Mouse (Mus musculus): ENCODE measurements around the gene Cdk14. TPM values are rescaled to one million over a fixed set of nuclear protein-coding genes. Genes with fewer than 3 reads are reported as not detected.

Gene Cdk14
- polyA plus RNA-seq, 1 experiment: 10.1 TPM

- Histone ChIP-seq H3K27ac (replicated peaks; ENCODE audit: low read depth, low read length) (no peak overlapping the region), H3K4me1 (ENCODE audit: control insufficient read depth, insufficient read depth, insufficient read length, low read length) (peaks cover 7% of the 10 kb centered on the region), H3K4me3 (ENCODE audit: insufficient read depth, low read depth, low read length) (no peak overlapping the region)
Measured at GRCm38 (mm10) chr5:5176052-5176451, 244.1 kb downstream of the Cdk14 start.

DNA sequence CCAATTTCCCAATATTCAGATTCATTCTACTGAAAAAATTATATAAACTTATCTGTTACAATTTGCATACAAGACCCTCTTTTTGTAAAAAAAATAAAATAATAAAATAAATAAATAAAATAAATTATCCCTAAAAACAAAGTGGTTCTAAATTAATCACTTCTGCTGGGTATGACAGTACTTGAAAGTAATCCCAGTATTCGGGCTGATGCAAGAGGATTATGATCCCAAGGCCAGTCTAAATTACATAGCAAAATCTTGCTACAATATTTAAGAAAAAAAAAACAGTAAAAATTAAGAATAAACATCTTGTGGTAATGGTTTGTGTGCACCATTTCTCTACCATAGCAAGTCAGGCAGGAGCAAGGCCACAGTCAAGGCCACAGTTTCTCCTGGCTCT is 244.5 kb downstream of the Cdk14 start:
- Histone ChIP-seq H3K4me3 (ENCODE audit: insufficient read depth, low read depth, low read length) (no peak overlapping the region), H3K27ac (replicated peaks; ENCODE audit: low read depth, low read length) (no peak overlapping the region), H3K4me1 (ENCODE audit: control insufficient read depth, insufficient read depth, insufficient read length, low read length) (peaks cover 5% of the 10 kb centered on the region)

GRCm38 (mm10) chr5:5175090-5175489 is 245.0 kb downstream of the Cdk14 start:
- H3K4me1 ChIP-seq (ENCODE audit: control insufficient read depth, insufficient read depth, insufficient read length, low read length): peaks cover 3% of the 10 kb centered on the region
- no peak overlapping the region for H3K4me3 ChIP-seq (ENCODE audit: insufficient read depth, low read depth, low read length)
- no peak overlapping the region for H3K27ac ChIP-seq (replicated peaks; ENCODE audit: low read depth, low read length)

GRCm38 (mm10) chr5:5166086-5166485 is 254.0 kb downstream of the Cdk14 start:
- H3K4me3 ChIP-seq (ENCODE audit: insufficient read depth, low read depth, low read length): no peak overlapping the region
- H3K4me1 ChIP-seq (ENCODE audit: control insufficient read depth, insufficient read depth, insufficient read length, low read length): no peaks in the 10 kb centered on the region
- no peak overlapping the region for H3K27ac ChIP-seq (replicated peaks; ENCODE audit: low read depth, low read length)

GRCm38 (mm10) chr5:5164326-5164725 is 255.8 kb downstream of the Cdk14 start:
- Histone ChIP-seq H3K4me1 (ENCODE audit: control insufficient read depth, insufficient read depth, insufficient read length, low read length) (no peaks in the 10 kb centered on the region), H3K27ac (replicated peaks; ENCODE audit: low read depth, low read length) (no peak overlapping the region), H3K4me3 (ENCODE audit: insufficient read depth, low read depth, low read length) (no peak overlapping the region)

GRCm38 (mm10) chr5:5163823-5164222 is 256.3 kb downstream of the Cdk14 start:
- Histone ChIP-seq H3K27ac (replicated peaks; ENCODE audit: low read depth, low read length) (no peak overlapping the region), H3K4me3 (ENCODE audit: insufficient read depth, low read depth, low read length) (no peak overlapping the region)

DNA sequence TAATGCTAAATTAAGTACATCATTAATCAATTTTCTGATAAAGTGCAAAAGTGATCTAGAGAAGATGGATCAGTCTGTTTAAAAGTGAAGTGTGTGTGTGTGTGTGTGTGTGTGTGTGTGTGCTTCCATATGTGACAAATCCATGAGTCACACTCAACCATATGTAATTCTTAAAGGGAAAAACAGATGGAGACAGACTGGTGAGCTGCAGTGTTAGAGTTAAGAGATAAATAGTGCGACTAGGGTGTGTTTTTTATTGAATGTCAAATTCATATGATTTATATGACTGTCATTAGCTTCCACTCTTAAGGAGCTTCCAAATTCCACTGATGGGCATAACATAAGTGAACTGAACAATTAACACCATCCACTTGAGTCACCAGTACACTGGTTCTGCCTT is 260.6 kb downstream of the Cdk14 start:
- H3K4me3 ChIP-seq (ENCODE audit: insufficient read depth, low read depth, low read length): no peak overlapping the region
- no peak overlapping the region for H3K27ac ChIP-seq (replicated peaks; ENCODE audit: low read depth, low read length)
- no peaks in the 10 kb centered on the region for H3K4me1 ChIP-seq (ENCODE audit: control insufficient read depth, insufficient read depth, insufficient read length, low read length)

More at GRCm38 (mm10) chr5:5163823-5164222, 256.3 kb downstream of the Cdk14 start:
- H3K4me1 ChIP-seq (ENCODE audit: control insufficient read depth, insufficient read depth, insufficient read length, low read length): no peaks in the 10 kb centered on the region

GRCm38 (mm10) chr5:5139855-5140254 is 280.3 kb downstream of the Cdk14 start:
- no peak overlapping the region for H3K27ac ChIP-seq (replicated peaks; ENCODE audit: low read depth, low read length)
- no peaks in the 10 kb centered on the region for H3K4me1 ChIP-seq (ENCODE audit: control insufficient read depth, insufficient read depth, insufficient read length, low read length)

DNA sequence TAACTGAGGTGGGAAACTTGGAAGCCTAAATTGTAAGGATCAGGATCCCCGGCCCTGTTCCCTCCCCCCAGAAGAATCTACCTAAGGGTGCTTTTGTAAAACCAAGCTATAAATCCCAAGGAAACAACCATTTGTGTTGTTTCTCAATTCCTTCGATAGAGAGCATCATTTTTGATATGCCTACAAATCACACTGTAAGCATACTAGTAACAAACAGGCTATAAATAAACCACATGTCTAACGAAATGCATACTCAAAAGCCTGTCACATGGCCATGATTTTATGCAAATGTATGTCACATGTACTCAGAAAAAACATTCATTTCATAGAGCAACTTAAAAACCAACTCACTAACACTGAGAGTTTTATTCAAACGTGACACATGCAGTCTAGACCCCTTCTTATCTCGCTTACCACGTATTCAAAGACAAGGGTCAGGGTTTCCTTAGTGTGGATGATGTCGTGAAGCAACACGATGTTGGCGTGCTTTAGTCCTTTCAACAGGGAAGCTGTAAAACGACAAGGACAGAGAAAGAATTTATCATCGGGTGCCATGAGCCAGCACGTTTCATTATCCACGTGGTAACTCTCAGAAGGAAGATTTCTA is 285.1 kb downstream of the Cdk14 start:
- no peak overlapping the region for H3K4me3 ChIP-seq (ENCODE audit: insufficient read depth, low read depth, low read length)
- H3K27ac ChIP-seq (replicated peaks; ENCODE audit: low read depth, low read length): no peak overlapping the region
- H3K4me1 ChIP-seq (ENCODE audit: control insufficient read depth, insufficient read depth, insufficient read length, low read length): no peaks in the 10 kb centered on the region

More at GRCm38 (mm10) chr5:5139855-5140254, 280.3 kb downstream of the Cdk14 start:
- H3K4me3 ChIP-seq (ENCODE audit: insufficient read depth, low read depth, low read length): no peak overlapping the region

- Histone ChIP-seq H3K4me3 (ENCODE audit: insufficient read depth, low read depth, low read length) (no peak overlapping the region), H3K27ac (replicated peaks; ENCODE audit: low read depth, low read length) (no peak overlapping the region), H3K4me1 (ENCODE audit: control insufficient read depth, insufficient read depth, insufficient read length, low read length) (no peaks in the 10 kb centered on the region)
Measured at GRCm38 (mm10) chr5:5134143-5134904, 285.8 kb downstream of the Cdk14 start.

DNA sequence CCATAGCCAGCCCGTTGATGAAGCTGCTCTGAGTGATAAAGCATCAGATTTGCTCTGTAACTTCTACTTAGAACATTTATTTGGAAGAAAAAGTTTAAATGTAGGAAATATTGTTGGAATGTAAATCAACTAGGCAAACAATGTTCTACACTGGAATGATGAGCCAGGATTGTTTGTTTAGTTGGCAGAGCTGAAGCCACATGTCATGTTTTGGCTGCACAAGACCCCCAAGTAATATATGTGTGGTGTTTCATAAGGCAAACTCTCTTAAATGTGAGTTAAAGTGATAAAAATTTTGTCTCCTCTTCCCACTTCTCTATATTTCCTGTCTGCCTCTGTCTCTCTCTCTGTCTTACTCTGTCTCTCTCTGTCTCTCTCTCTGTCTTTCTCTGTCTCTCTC is 291.3 kb downstream of the Cdk14 start:
- H3K27ac ChIP-seq (replicated peaks; ENCODE audit: low read depth, low read length): no peak overlapping the region
- H3K4me3 ChIP-seq (ENCODE audit: insufficient read depth, low read depth, low read length): no peak overlapping the region

GRCm38 (mm10) chr5:5124645-5125044 is 295.5 kb downstream of the Cdk14 start:
- Histone ChIP-seq H3K4me3 (ENCODE audit: insufficient read depth, low read depth, low read length) (no peak overlapping the region), H3K4me1 (ENCODE audit: control insufficient read depth, insufficient read depth, insufficient read length, low read length) (no peaks in the 10 kb centered on the region), H3K27ac (replicated peaks; ENCODE audit: low read depth, low read length) (no peak overlapping the region)

More for the DNA sequence above, 291.3 kb downstream of the Cdk14 start:
- no peaks in the 10 kb centered on the region for H3K4me1 ChIP-seq (ENCODE audit: control insufficient read depth, insufficient read depth, insufficient read length, low read length)

GRCm38 (mm10) chr5:5116775-5117522 is 303.2 kb downstream of the Cdk14 start:
- no peak overlapping the region for H3K4me3 ChIP-seq (ENCODE audit: insufficient read depth, low read depth, low read length)
- no peaks in the 10 kb centered on the region for H3K4me1 ChIP-seq (ENCODE audit: control insufficient read depth, insufficient read depth, insufficient read length, low read length)
- H3K27ac ChIP-seq (replicated peaks; ENCODE audit: low read depth, low read length): no peak overlapping the region

- Histone ChIP-seq H3K27ac (replicated peaks; ENCODE audit: low read depth, low read length) (no peak overlapping the region), H3K4me3 (ENCODE audit: insufficient read depth, low read depth, low read length) (no peak overlapping the region), H3K4me1 (ENCODE audit: control insufficient read depth, insufficient read depth, insufficient read length, low read length) (no peaks in the 10 kb centered on the region)
Measured at GRCm38 (mm10) chr5:5115546-5115945, 304.6 kb downstream of the Cdk14 start.

GRCm38 (mm10) chr5:5109621-5110020 is 310.5 kb downstream of the Cdk14 start:
- no peaks in the 10 kb centered on the region for H3K4me1 ChIP-seq (ENCODE audit: control insufficient read depth, insufficient read depth, insufficient read length, low read length)
- H3K4me3 ChIP-seq (ENCODE audit: insufficient read depth, low read depth, low read length): no peak overlapping the region
- H3K27ac ChIP-seq (replicated peaks; ENCODE audit: low read depth, low read length): no peak overlapping the region

All from brown adipose tissue, adult 24 weeks (tissue).